Mouse (Mus musculus) liver, embryonic 14.5 days (tissue): ENCODE data around the gene Gaa.

ENCODE experiments used
- CTCF ChIP-seq: IDR thresholded peaks from 2 replicates; pipeline ENCODE4 v1.5.1; 2016; ENCODE audit warnings: antibody characterized with exemption, low read depth, control low read depth
- EP300 ChIP-seq: IDR thresholded peaks from 2 replicates; pipeline ENCODE4 v1.6.1; 2016; ENCODE audit warnings: antibody characterized with exemption, low read depth

DNA sequence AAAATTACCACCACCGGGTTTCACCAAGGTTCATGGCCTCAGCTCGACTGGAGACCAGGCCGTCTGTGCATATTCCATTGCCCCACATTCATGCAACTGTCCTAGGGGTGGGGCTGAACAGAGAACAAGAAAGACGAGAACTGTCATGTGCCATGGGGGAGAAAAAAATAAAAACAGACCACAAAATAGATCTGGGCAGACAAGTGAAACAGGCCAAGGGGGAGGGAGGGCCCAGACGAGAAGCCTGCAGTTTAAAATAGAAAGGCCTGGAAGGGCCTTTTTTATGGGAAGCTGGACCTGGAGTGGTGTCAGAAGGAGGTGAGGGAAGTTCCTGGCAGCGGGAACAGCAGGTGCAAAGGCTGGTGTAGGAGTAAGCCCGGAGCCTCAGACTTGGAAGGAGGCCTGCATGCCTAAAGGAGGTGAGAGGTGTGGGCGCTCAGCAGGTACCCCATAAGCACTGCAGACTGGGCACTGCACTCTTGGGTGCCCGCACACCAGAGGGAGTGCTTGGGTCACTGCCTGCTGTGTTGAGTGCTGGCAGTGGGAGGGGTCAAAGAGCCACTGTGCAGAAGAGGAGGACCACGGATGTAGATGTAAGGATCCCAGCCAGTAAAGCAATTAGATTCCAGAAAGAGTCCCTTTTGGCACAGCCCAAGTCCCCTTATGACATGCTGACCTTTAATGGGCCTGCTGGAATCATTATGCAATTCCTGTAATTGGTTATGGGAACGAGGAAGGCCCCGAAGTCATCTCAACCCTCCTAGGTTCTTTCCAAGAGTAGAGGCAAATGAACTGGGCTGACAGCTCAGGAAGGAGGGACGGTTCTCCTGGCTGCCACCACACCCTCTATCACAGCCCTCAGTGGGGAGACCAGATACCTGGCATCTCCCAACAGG, 39.3 kb downstream of the Gaa start:
- TF ChIP-seq CTCF (no peak; the same call in 1 of the 2 replicates), EP300 (no peak)
